Mouse (Mus musculus): Measurements from ENCODE around the gene Kcnd3. TPM values are rescaled to one million over a fixed set of nuclear protein-coding genes. Genes with fewer than 3 reads are reported as not detected.
A peak's percentile ranks its signal among the peaks of the same experiment; 100 is the strongest.

The Kcnd3 gene
- polyA plus RNA-seq, 1 experiment from 2014 or later = 0.99 TPM

- Histone ChIP-seq H3K27ac (ENCODE audit: low read depth, low read length) (no peak overlapping the region), H3K4me1 (ENCODE audit: control insufficient read depth, insufficient read depth, low read length) (peaks cover 3% of the 10 kb centered on the region; the same call in 1 of the 2 replicates), H3K36me3 (ENCODE audit: control insufficient read depth, insufficient read depth, low read length) (no peaks in the 10 kb centered on the region), H3K9me3 (ENCODE audit: control insufficient read depth, low read length) (no peaks in the 10 kb centered on the region), H3K4me2 (ENCODE audit: low read depth) (no peak overlapping the region), H3K4me3 (ENCODE audit: low read depth, low read length) (no peak overlapping the region), H3K27me3 (ENCODE audit: control insufficient read depth, insufficient read depth, low read length) (peaks cover 12% of the 10 kb centered on the region), H3K9ac (ENCODE audit: low read length) (no peak overlapping the region)
- WGBS = 45% methylated on average over 6 of the region's 6 CpGs
- ATAC-seq (ENCODE audit: insufficient read depth, low FRiP score, low TSS enrichment) (no peak), DNase-seq (ENCODE audit: low spot score) (no peak)
Observed at GRCm38 (mm10) chr3:105703571-105703970, 251.4 kb downstream of the Kcnd3 start.

GRCm38 (mm10) chr3:105704031-105705008 is 252.2 kb downstream of the Kcnd3 start, which contains the start of gene Inka2:
Gene Inka2, plus strand, starts transcription at chr3:105704599.
- Histone ChIP-seq H3K36me3 (ENCODE audit: control insufficient read depth, insufficient read depth, low read length) (no peaks in the 10 kb centered on the region), H3K4me3 (ENCODE audit: low read depth, low read length) (peak within 1 kb of the TSS; percentile 41), H3K9me3 (ENCODE audit: control insufficient read depth, low read length) (no peaks in the 10 kb centered on the region), H3K9ac (ENCODE audit: low read length) (peak within 1 kb of the TSS; percentile 49), H3K27ac (ENCODE audit: low read depth, low read length) (no peak within 1 kb of the TSS), H3K27me3 (ENCODE audit: control insufficient read depth, insufficient read depth, low read length) (peaks cover 12% of the 10 kb centered on the region), H3K4me2 (ENCODE audit: low read depth) (peak within 1 kb of the TSS; percentile 76), H3K4me1 (ENCODE audit: control insufficient read depth, insufficient read depth, low read length) (peaks cover 3% of the 10 kb centered on the region; the same call in 1 of the 2 replicates)
- peak; percentile 87 for DNase-seq (ENCODE audit: low spot score)
- WGBS = 2% methylated on average over 37 of the region's 43 CpGs
- ATAC-seq (ENCODE audit: insufficient read depth, low FRiP score, low TSS enrichment) = peak; percentile 98

- peaks cover 3% of the 10 kb centered on the region; the same call in 1 of the 2 replicates for H3K4me1 ChIP-seq (ENCODE audit: control insufficient read depth, insufficient read depth, low read length)
- ATAC-seq (ENCODE audit: insufficient read depth, low FRiP score, low TSS enrichment) = peak; percentile 45
- WGBS = under 1% methylated on average over 28 of the region's 28 CpGs
Observed at GRCm38 (mm10) chr3:105705061-105705549, 253.0 kb downstream of the Kcnd3 start.

DNA sequence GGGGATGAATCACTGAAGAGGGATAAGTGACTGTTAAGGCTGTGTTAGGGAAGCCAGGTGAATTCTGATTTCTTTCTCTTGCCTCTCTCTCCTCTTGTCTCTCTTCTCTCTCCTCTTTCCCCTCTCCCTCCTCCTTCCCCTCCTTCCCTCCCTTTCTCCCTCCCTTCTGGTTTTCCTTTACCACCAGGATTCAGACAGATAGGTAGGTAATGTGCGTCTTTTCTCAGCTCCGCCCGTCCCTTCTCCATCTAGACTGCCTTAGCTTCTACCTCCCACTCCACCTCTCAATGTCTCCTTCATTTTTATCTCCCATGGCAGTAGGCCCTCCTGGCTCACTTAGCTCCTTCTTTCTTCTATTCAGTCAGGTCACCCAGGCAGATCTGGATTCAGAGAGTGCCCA is 253.4 kb downstream of the Kcnd3 start:
- Histone ChIP-seq H3K36me3 (ENCODE audit: control insufficient read depth, insufficient read depth, low read length) (no peaks in the 10 kb centered on the region), H3K9ac (ENCODE audit: low read length) (peak overlapping the region; percentile 49), H3K4me2 (ENCODE audit: low read depth) (peak overlapping the region; percentile 76), H3K27ac (ENCODE audit: low read depth, low read length) (no peak overlapping the region), H3K4me3 (ENCODE audit: low read depth, low read length) (peak overlapping the region; percentile 41), H3K9me3 (ENCODE audit: control insufficient read depth, low read length) (no peaks in the 10 kb centered on the region), H3K4me1 (ENCODE audit: control insufficient read depth, insufficient read depth, low read length) (peaks cover 3% of the 10 kb centered on the region; the same call in 1 of the 2 replicates), H3K27me3 (ENCODE audit: control insufficient read depth, insufficient read depth, low read length) (peaks cover 12% of the 10 kb centered on the region)
- WGBS = 21% methylated on average over 3 of the region's 3 CpGs
- ATAC-seq (ENCODE audit: insufficient read depth, low FRiP score, low TSS enrichment) (no peak), DNase-seq (ENCODE audit: low spot score) (no peak)

More at GRCm38 (mm10) chr3:105705061-105705549, 253.0 kb downstream of the Kcnd3 start:
- Histone ChIP-seq H3K9me3 (ENCODE audit: control insufficient read depth, low read length) (no peaks in the 10 kb centered on the region), H3K27ac (ENCODE audit: low read depth, low read length) (no peak overlapping the region), H3K36me3 (ENCODE audit: control insufficient read depth, insufficient read depth, low read length) (no peaks in the 10 kb centered on the region), H3K9ac (ENCODE audit: low read length) (peak overlapping the region; percentile 49), H3K27me3 (ENCODE audit: control insufficient read depth, insufficient read depth, low read length) (peaks cover 12% of the 10 kb centered on the region), H3K4me2 (ENCODE audit: low read depth) (peak overlapping the region; percentile 76), H3K4me3 (ENCODE audit: low read depth, low read length) (peak overlapping the region; percentile 41)
- no peak for DNase-seq (ENCODE audit: low spot score)

GRCm38 (mm10) chr3:105706366-105707020 is 254.4 kb downstream of the Kcnd3 start:
- Histone ChIP-seq H3K4me3 (ENCODE audit: low read depth, low read length) (peak overlapping the region; percentile 41), H3K4me2 (ENCODE audit: low read depth) (peak overlapping the region; percentile 76), H3K27ac (ENCODE audit: low read depth, low read length) (no peak overlapping the region), H3K4me1 (ENCODE audit: control insufficient read depth, insufficient read depth, low read length) (peaks cover 3% of the 10 kb centered on the region; the same call in 1 of the 2 replicates), H3K36me3 (ENCODE audit: control insufficient read depth, insufficient read depth, low read length) (no peaks in the 10 kb centered on the region), H3K27me3 (ENCODE audit: control insufficient read depth, insufficient read depth, low read length) (peaks cover 12% of the 10 kb centered on the region), H3K9ac (ENCODE audit: low read length) (no peak overlapping the region), H3K9me3 (ENCODE audit: control insufficient read depth, low read length) (no peaks in the 10 kb centered on the region)
- 40% methylated on average over 4 of the region's 4 CpGs for WGBS
- DNase-seq (ENCODE audit: low spot score) = no peak
- no peak for ATAC-seq (ENCODE audit: insufficient read depth, low FRiP score, low TSS enrichment)

DNA sequence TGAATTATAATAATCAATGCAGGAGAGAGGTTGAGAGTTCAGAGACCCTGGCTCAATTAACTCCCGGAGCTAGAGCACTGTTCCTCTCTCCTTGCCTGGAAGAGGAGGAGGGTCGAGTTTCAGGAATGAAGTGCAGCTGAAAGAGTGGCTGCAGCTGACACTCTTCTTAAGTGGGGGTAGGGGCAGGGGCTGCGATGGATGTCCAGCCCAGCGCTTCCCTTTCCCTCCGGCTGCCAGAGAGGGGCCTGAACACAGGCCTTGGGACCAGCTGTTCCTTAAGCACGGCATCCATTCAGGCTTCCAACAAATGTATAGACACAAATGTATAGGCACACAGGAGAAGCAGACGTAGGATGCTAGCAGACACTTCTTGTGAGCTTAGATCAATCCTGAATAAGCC is 255.5 kb downstream of the Kcnd3 start:
- Histone ChIP-seq H3K4me1 (ENCODE audit: control insufficient read depth, insufficient read depth, low read length) (peaks cover 3% of the 10 kb centered on the region; the same call in 1 of the 2 replicates), H3K36me3 (ENCODE audit: control insufficient read depth, insufficient read depth, low read length) (no peaks in the 10 kb centered on the region), H3K27me3 (ENCODE audit: control insufficient read depth, insufficient read depth, low read length) (peaks cover 12% of the 10 kb centered on the region), H3K9me3 (ENCODE audit: control insufficient read depth, low read length) (no peaks in the 10 kb centered on the region), H3K4me3 (ENCODE audit: low read depth, low read length) (no peak overlapping the region), H3K4me2 (ENCODE audit: low read depth) (no peak overlapping the region), H3K27ac (ENCODE audit: low read depth, low read length) (no peak overlapping the region), H3K9ac (ENCODE audit: low read length) (no peak overlapping the region)
- WGBS = 16% methylated on average over 7 of the region's 7 CpGs
- ATAC-seq (ENCODE audit: insufficient read depth, low FRiP score, low TSS enrichment) = no peak
- no peak for DNase-seq (ENCODE audit: low spot score)

- H3K27me3 ChIP-seq (ENCODE audit: control insufficient read depth, insufficient read depth, low read length) = peaks cover 11% of the 10 kb centered on the region
- ATAC-seq (ENCODE audit: insufficient read depth, low FRiP score, low TSS enrichment) (no peak), DNase-seq (ENCODE audit: low spot score) (no peak)
- H3K4me3 ChIP-seq (ENCODE audit: low read depth, low read length) = no peak overlapping the region
- no peak overlapping the region for H3K27ac ChIP-seq (ENCODE audit: low read depth, low read length)
- peaks cover 7% of the 10 kb centered on the region for H3K4me1 ChIP-seq (ENCODE audit: control insufficient read depth, insufficient read depth, low read length)
- no peaks in the 10 kb centered on the region for H3K36me3 ChIP-seq (ENCODE audit: control insufficient read depth, insufficient read depth, low read length)
- no peak overlapping the region for H3K4me2 ChIP-seq (ENCODE audit: low read depth)
- 87% methylated on average over 6 of the region's 6 CpGs for WGBS
- H3K9ac ChIP-seq (ENCODE audit: low read length) = no peak overlapping the region
- H3K9me3 ChIP-seq (ENCODE audit: control insufficient read depth, low read length) = no peaks in the 10 kb centered on the region
Observed at GRCm38 (mm10) chr3:105710246-105710645, 258.1 kb downstream of the Kcnd3 start.

DNA sequence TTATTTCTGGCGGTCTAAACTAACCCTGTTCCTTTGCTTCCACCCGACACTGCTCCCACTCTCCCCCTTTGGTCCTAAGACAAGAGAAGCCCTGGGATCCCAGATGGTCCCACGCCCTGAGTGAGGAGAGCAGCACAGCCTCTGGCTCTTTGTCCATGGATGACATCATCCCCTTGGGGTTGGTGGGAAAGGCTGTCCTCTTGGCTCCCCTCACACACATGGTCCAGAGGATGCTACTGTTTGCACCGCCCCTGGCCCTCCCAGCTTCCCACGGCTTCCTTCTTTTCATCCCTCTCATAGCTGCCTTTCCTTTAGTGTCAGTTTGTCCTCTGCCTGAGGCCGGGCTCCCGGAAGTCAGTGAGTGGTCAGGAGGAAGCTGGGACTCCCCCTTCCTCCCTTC is 259.6 kb downstream of the Kcnd3 start:
- Histone ChIP-seq H3K9ac (ENCODE audit: low read length) (no peak overlapping the region), H3K4me3 (ENCODE audit: low read depth, low read length) (no peak overlapping the region)

More for the DNA sequence above, 259.6 kb downstream of the Kcnd3 start:
- no peak for ATAC-seq (ENCODE audit: insufficient read depth, low FRiP score, low TSS enrichment)
- no peak for DNase-seq (ENCODE audit: low spot score)
- H3K36me3 ChIP-seq (ENCODE audit: control insufficient read depth, insufficient read depth, low read length) = no peaks in the 10 kb centered on the region
- H3K4me1 ChIP-seq (ENCODE audit: control insufficient read depth, insufficient read depth, low read length) = peaks cover 5% of the 10 kb centered on the region
- WGBS = 80% methylated on average over 7 of the region's 7 CpGs
- H3K4me2 ChIP-seq (ENCODE audit: low read depth) = no peak overlapping the region
- H3K27me3 ChIP-seq (ENCODE audit: control insufficient read depth, insufficient read depth, low read length) = no peaks in the 10 kb centered on the region
- H3K27ac ChIP-seq (ENCODE audit: low read depth, low read length) = no peak overlapping the region
- no peaks in the 10 kb centered on the region for H3K9me3 ChIP-seq (ENCODE audit: control insufficient read depth, low read length)
